Mouse (Mus musculus): ENCODE measurements around the gene Grpr.

The Grpr gene

GRCm38 (mm10) chrX:163549666-163550065, at the start of gene Grpr:
Gene Grpr, minus strand, starts transcription at chrX:163549677.
- DNase-seq (ENCODE audit: low spot score in 2 of 2): peak in 1 of 2 experiments; percentile 4

GRCm38 (mm10) chrX:163560521-163560920, 11.0 kb upstream of the Grpr start:
- DNase-seq (ENCODE audit: low spot score in 2 of 2): no peak

GRCm38 (mm10) chrX:163547042-163547441, 2.4 kb downstream of the Grpr start:
- DNase-seq (ENCODE audit: low spot score in 2 of 2): no peak

GRCm38 (mm10) chrX:163532836-163533235, 16.6 kb downstream of the Grpr start:
- DNase-seq (ENCODE audit: low spot score in 2 of 2): no peak

GRCm38 (mm10) chrX:163518963-163519541, 30.4 kb downstream of the Grpr start:
- no peak for DNase-seq (ENCODE audit: low spot score in 2 of 2)

GRCm38 (mm10) chrX:163511766-163512165, 37.7 kb downstream of the Grpr start:
- no peak for DNase-seq (ENCODE audit: low spot score in 2 of 2)

GRCm38 (mm10) chrX:163502088-163502487, 47.4 kb downstream of the Grpr start:
- DNase-seq (ENCODE audit: low spot score in 2 of 2): no peak
